Mouse (Mus musculus) limb, embryonic 15.5 days (tissue): ENCODE results near the gene Diras1. TPM values are rescaled to one million over a fixed set of nuclear protein-coding genes. Genes with fewer than 3 reads are reported as not detected.

Source experiments
- ATAC-seq: fragments of 200-750 bp; cut with Nextera tagmentation; 2 replicates; pipeline ENCODE4 v1.8.0; 2017; ENCODE audit warnings: low read depth, moderate TSS enrichment; ENCODE audit not compliant: insufficient number of reproducible peaks, low FRiP score, low TSS enrichment
- H3K27ac ChIP-seq: fragments of 300-500 bp; sonication (generic); 2 replicates; pipeline ENCODE4 v1.5.1; 2015; ENCODE audit warnings: moderate library complexity, mild to moderate bottlenecking, inconsistent platforms
- H3K27me3 ChIP-seq: fragments of 300-500 bp; sonication (generic); 2 replicates; pipeline ENCODE4 v1.6.1; 2015; ENCODE audit warnings: inconsistent platforms
- H3K36me3 ChIP-seq: fragments of 300-500 bp; sonication (generic); 2 replicates; pipeline ENCODE4 v1.6.1; 2015; ENCODE audit warnings: inconsistent platforms
- H3K4me1 ChIP-seq: fragments of 300-500 bp; sonication (generic); 2 replicates; pipeline ENCODE4 v1.6.1; 2015; ENCODE audit warnings: inconsistent platforms
- H3K4me2 ChIP-seq: fragments of 300-500 bp; sonication (generic); 2 replicates; pipeline ENCODE4 v1.6.1; 2015; ENCODE audit warnings: mild to moderate bottlenecking, inconsistent platforms
- H3K4me3 ChIP-seq: fragments of 300-500 bp; sonication (generic); 2 replicates; pipeline ENCODE4 v1.5.1; 2015; ENCODE audit warnings: mild to moderate bottlenecking, inconsistent platforms
- H3K9ac ChIP-seq: fragments of 300-500 bp; sonication (generic); 2 replicates; pipeline ENCODE4 v1.6.1; 2015; ENCODE audit warnings: inconsistent platforms
- H3K9me3 ChIP-seq: fragments of 300-500 bp; sonication (generic); 2 replicates; pipeline ENCODE4 v1.6.1; 2016; ENCODE audit warnings: inconsistent platforms
- WGBS: fragments of 180-500 bp; shearing (Covaris S2); methylation state at CpG from one replicate; pipeline ENCODE4 v1.1.7; 2015; 5-methylcytosine and 5-hydroxymethylcytosine counted together
- polyA plus RNA-seq: library from polyadenylated mRNA; unstranded; fragments of >200 nt; fragmentation: Nextera tagmentation; extraction: Ambion mirVana; gene quantifications from 2 replicates; pipeline ENCODE4 v1.2.1, GENCODE M21; 2015

Diras1 gene
- polyA plus RNA-seq, 1 experiment from 2014 or later, result 0.29 TPM

DNA sequence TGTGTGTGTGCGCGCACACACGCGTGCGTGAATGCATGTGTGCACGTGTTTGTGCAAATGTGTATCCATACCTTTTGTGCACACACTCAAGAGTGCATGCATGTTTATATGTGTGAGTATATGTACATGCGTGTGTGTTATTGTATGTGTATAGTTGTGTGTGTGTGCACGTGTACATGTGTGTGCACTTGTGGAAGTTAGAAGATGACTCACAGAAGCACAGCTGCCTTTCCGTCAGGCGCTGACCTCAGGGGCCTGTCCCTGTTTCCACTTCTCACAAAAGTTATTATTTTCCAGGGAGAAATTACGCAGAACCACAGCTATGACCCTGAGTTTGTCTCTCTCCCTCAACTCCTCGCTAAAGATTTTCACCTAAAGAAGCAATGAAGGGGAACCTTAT, 41.2 kb downstream of the Diras1 start:
- H3K4me1 ChIP-seq, result peaks cover 18% of the 10 kb centered on the region
- H3K27ac ChIP-seq, result no peak overlapping the region
- 87% methylated on average over 12 of the region's 12 CpGs for WGBS
- H3K27me3 ChIP-seq, result peaks cover 30% of the 10 kb centered on the region
- H3K9me3 ChIP-seq, result no peaks in the 10 kb centered on the region
- H3K36me3 ChIP-seq, result no peaks in the 10 kb centered on the region
- no peak for ATAC-seq
- no peak overlapping the region for H3K9ac ChIP-seq
- H3K4me2 ChIP-seq, result no peak overlapping the region
- H3K4me3 ChIP-seq, result no peak overlapping the region

DNA sequence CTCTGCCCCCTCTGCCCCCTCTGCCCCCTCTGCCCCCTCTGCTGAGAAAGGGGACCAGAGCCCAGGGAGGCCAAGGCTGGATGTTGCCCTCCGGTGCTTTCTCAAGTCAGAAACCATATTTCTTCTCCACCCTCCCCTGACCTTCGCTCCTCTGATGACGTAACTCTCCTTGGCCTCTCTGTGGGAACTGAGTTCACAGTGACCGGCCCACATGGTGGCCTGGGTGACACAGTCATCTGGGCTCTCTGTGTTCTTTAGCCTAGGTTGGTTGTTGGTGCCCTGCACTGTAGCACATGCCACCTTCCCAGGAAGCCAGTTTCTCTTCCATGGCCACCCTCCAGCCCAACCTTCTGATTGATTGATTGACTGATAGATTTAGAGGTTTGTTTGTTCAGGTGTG, 43.1 kb downstream of the Diras1 start:
- Histone ChIP-seq H3K27me3 (peaks cover 30% of the 10 kb centered on the region), H3K4me3 (no peak overlapping the region), H3K4me1 (peaks cover 10% of the 10 kb centered on the region), H3K9ac (no peak overlapping the region), H3K27ac (no peak overlapping the region), H3K4me2 (no peak overlapping the region), H3K9me3 (no peaks in the 10 kb centered on the region), H3K36me3 (no peaks in the 10 kb centered on the region)
- no peak for ATAC-seq
- 57% methylated on average over 4 of the region's 4 CpGs for WGBS

- no peak for ATAC-seq
- WGBS, result 56% methylated on average over 7 of the region's 7 CpGs
- Histone ChIP-seq H3K9me3 (no peaks in the 10 kb centered on the region), H3K36me3 (no peaks in the 10 kb centered on the region), H3K4me2 (no peak overlapping the region), H3K4me1 (peaks cover 10% of the 10 kb centered on the region), H3K9ac (no peak overlapping the region), H3K27me3 (peaks cover 26% of the 10 kb centered on the region), H3K4me3 (no peak overlapping the region), H3K27ac (no peak overlapping the region)
These were observed 43.8 kb downstream of the Diras1 start for GRCm38 (mm10) chr10:80981564-80982112.

GRCm38 (mm10) chr10:80975478-80975877, 50.0 kb downstream of the Diras1 start:
- no peak overlapping the region for H3K4me2 ChIP-seq
- no peak for ATAC-seq
- peaks cover 13% of the 10 kb centered on the region for H3K4me1 ChIP-seq
- H3K9ac ChIP-seq, result no peak overlapping the region
- no peaks in the 10 kb centered on the region for H3K9me3 ChIP-seq
- no peaks in the 10 kb centered on the region for H3K36me3 ChIP-seq
- H3K4me3 ChIP-seq, result no peak overlapping the region
- H3K27ac ChIP-seq, result no peak overlapping the region
- H3K27me3 ChIP-seq, result no peaks in the 10 kb centered on the region
- WGBS, result 93% methylated on average over 11 of the region's 11 CpGs

GRCm38 (mm10) chr10:80973722-80974121, 51.7 kb downstream of the Diras1 start:
- Histone ChIP-seq H3K4me1 (peaks cover 13% of the 10 kb centered on the region), H3K9me3 (no peaks in the 10 kb centered on the region), H3K4me3 (no peak overlapping the region), H3K36me3 (no peaks in the 10 kb centered on the region), H3K4me2 (no peak overlapping the region), H3K9ac (no peak overlapping the region), H3K27ac (no peak overlapping the region), H3K27me3 (no peaks in the 10 kb centered on the region)
- 86% methylated on average over 1 of the region's 1 CpGs for WGBS
- ATAC-seq, result no peak

DNA sequence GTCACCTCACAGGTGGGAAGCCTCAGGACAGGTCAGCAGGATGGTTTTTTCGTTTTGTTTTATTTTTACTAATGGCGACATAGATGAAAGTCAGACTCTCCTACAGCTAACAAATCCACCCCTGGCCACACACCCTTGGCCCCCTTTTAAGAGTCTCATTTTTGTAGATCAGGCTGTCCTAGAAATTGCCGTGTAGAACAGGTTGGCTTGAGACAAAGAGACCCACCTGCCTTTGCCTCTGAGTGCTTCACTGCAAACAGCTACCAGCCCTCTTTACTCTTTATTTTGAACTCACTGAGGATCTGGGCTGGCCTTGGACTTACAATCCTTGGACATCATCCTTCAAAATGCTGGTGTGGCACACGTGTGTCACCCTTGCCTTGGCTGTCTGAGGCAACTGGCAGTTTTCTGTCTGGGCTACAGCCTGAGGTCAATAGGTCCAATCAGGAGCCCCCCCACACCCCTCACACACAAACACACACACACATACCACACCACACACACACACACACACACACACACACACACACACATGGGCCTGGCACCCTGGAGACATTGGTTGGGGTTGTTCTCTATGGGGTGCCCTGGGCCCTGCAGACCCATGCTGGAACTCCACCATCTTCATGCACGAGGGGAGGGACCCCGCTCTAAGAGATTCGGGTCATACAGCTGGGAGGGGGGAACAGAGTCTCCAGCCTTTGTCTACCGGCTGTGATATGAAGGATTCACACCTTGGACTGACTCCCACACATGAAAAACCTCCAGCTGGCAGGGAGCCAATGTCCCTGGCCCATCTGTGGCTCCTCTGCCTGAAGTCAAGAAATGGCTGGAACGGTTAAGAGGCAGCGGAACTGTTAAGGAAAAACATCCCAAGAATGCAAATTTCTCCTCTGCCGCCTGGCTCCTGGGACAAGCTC, 53.1 kb downstream of the Diras1 start:
- no peak overlapping the region for H3K4me2 ChIP-seq
- H3K27me3 ChIP-seq, result no peaks in the 10 kb centered on the region
- H3K27ac ChIP-seq, result no peak overlapping the region
- no peaks in the 10 kb centered on the region for H3K9me3 ChIP-seq
- 43% methylated on average over 11 of the region's 11 CpGs for WGBS
- peaks cover 17% of the 10 kb centered on the region for H3K4me1 ChIP-seq
- no peaks in the 10 kb centered on the region for H3K36me3 ChIP-seq
- H3K4me3 ChIP-seq, result no peak overlapping the region
- no peak overlapping the region for H3K9ac ChIP-seq
- ATAC-seq, result no peak

DNA sequence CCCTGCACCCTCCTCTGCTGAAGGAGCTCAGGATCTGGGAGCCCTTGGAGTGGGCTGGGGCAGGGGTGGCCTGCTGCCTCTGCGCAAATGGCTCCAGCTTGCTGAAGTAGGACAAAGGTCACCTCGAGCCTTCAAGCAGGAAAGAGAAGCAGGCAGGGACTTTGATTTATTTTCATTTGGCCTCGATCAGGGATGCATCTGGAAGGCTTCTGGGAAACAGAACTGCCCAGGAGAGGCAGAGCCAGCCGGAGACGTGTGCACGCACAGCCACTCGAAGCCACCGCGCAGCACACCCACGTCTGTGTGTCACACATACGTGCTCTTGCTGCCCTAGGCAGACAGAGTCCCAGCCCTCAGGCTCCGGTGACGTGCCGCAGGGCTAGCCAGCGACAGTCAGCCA, 53.9 kb downstream of the Diras1 start:
- H3K9ac ChIP-seq, result no peak overlapping the region
- H3K27ac ChIP-seq, result no peak overlapping the region
- H3K4me3 ChIP-seq, result no peak overlapping the region
- H3K36me3 ChIP-seq, result no peaks in the 10 kb centered on the region
- no peak overlapping the region for H3K4me2 ChIP-seq
- WGBS, result 66% methylated on average over 15 of the region's 15 CpGs
- no peak for ATAC-seq
- H3K27me3 ChIP-seq, result no peaks in the 10 kb centered on the region
- no peaks in the 10 kb centered on the region for H3K9me3 ChIP-seq
- peaks cover 25% of the 10 kb centered on the region for H3K4me1 ChIP-seq

DNA sequence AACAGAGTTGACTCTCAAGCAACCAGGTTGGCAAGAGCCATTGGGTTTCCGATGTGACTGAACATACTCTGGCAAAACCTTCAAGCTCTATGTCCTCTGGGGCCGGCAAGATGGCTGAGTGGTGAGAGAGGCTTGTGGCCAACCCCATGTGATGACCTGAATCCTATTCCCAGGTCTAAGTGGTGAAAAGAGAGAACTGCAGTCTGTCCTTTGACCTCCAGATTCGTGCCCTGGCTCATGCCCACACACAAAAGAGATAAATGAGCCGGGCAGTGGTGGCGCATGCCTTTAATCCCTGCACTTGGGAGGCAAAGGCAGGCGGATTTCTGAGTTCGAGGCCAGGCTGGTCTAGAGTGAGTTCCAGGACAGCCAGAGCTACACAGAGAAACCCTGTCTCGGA, 55.3 kb downstream of the Diras1 start:
- Histone ChIP-seq H3K36me3 (no peaks in the 10 kb centered on the region), H3K4me3 (no peak overlapping the region), H3K27ac (no peak overlapping the region), H3K4me2 (no peak overlapping the region), H3K9ac (no peak overlapping the region), H3K4me1 (peaks cover 28% of the 10 kb centered on the region), H3K27me3 (no peaks in the 10 kb centered on the region), H3K9me3 (no peaks in the 10 kb centered on the region)
- 85% methylated on average over 8 of the region's 8 CpGs for WGBS
- ATAC-seq, result no peak

Other genes with a start within 250 kb of the Diras1 start
- gene Sf3a2, start 227.5 kb downstream of the Diras1 start, polyA plus RNA-seq, result 59.0 and 71.7 TPM in 2 replicates
- 119 and 124 TPM in 2 replicates for gene Plekhj1, start 227.0 kb downstream of the Diras1 start, polyA plus RNA-seq
- gene Amh, start 220.4 kb downstream of the Diras1 start, polyA plus RNA-seq, result not detected in 2 replicates
- gene Jsrp1, start 212.2 kb downstream of the Diras1 start, polyA plus RNA-seq, result 7.5 and 26.8 TPM in 2 replicates
- gene Oaz1, start 199.0 kb downstream of the Diras1 start, polyA plus RNA-seq, result 1,708 and 1,872 TPM in 2 replicates
- gene Lingo3, start 181.6 kb downstream of the Diras1 start, polyA plus RNA-seq, result 0.86 and 0.92 TPM in 2 replicates
- gene Lsm7, start 170.5 kb downstream of the Diras1 start, polyA plus RNA-seq, result 231 and 258 TPM in 2 replicates
- gene Sppl2b, start 170.4 kb downstream of the Diras1 start, polyA plus RNA-seq, result 44.5 and 47.4 TPM in 2 replicates
- gene Tmprss9, start 153.8 kb downstream of the Diras1 start, polyA plus RNA-seq, result 0.05 TPM in 1 of 2 replicates, not detected in the other
- 312 and 329 TPM in 2 replicates for gene Timm13, start 124.7 kb downstream of the Diras1 start, polyA plus RNA-seq
- 51.6 and 58.2 TPM in 2 replicates for gene Lmnb2, start 107.4 kb downstream of the Diras1 start, polyA plus RNA-seq
- gene Gadd45b, start 95.6 kb downstream of the Diras1 start, polyA plus RNA-seq, result 44.4 and 44.7 TPM in 2 replicates
- 7.7 and 8.7 TPM in 2 replicates for gene Gng7, start 10.7 kb downstream of the Diras1 start, polyA plus RNA-seq
- 21.3 and 21.8 TPM in 2 replicates for gene Slc39a3, start 11.8 kb upstream of the Diras1 start, polyA plus RNA-seq
- gene Sgta, start 34.5 kb upstream of the Diras1 start, polyA plus RNA-seq, result 200 and 204 TPM in 2 replicates
- 79.3 and 91.0 TPM in 2 replicates for gene Thop1, start 44.4 kb upstream of the Diras1 start, polyA plus RNA-seq
- 0.73 and 1.5 TPM in 2 replicates for gene Creb3l3, start 73.2 kb upstream of the Diras1 start, polyA plus RNA-seq
- gene Map2k2, start 80.3 kb upstream of the Diras1 start, polyA plus RNA-seq, result 165 and 167 TPM in 2 replicates
- gene Zbtb7a, start 109.6 kb upstream of the Diras1 start, polyA plus RNA-seq, result 58.6 and 61.4 TPM in 2 replicates
- gene Pias4, start 142.3 kb upstream of the Diras1 start, polyA plus RNA-seq, result 48.0 and 50.6 TPM in 2 replicates
- gene Eef2, start 151.0 kb upstream of the Diras1 start, polyA plus RNA-seq, result 564 and 615 TPM in 2 replicates
- 45.7 and 53.5 TPM in 2 replicates for gene Dapk3, start 157.3 kb upstream of the Diras1 start, polyA plus RNA-seq
- not detected in 2 replicates for gene 4930442H23Rik, start 158.2 kb upstream of the Diras1 start, polyA plus RNA-seq
- gene Nmrk2, start 176.4 kb upstream of the Diras1 start, polyA plus RNA-seq, result 0.41 and 1.3 TPM in 2 replicates
- gene Atcay, start 205.2 kb upstream of the Diras1 start, polyA plus RNA-seq, result 0.25 and 0.28 TPM in 2 replicates
- gene Zfr2, start 207.5 kb upstream of the Diras1 start, polyA plus RNA-seq, result 8.7 and 10.9 TPM in 2 replicates
- gene Matk, start 227.3 kb upstream of the Diras1 start, polyA plus RNA-seq, result 5.4 and 6.0 TPM in 2 replicates
- gene Mrpl54, start 241.3 kb upstream of the Diras1 start, polyA plus RNA-seq, result 189 and 194 TPM in 2 replicates
- gene Apba3, start 241.3 kb upstream of the Diras1 start, polyA plus RNA-seq, result 77.1 and 87.5 TPM in 2 replicates